Mouse (Mus musculus) neural tube, embryonic 14.5 days (tissue): ENCODE measurements around the gene Card11. TPM values are rescaled to one million over a fixed set of nuclear protein-coding genes. Genes with fewer than 3 reads are reported as not detected.

Source experiments
- ATAC-seq: fragments of 200-750 bp; cut with Nextera tagmentation; 2 replicates; pipeline ENCODE4 v1.8.0; 2017; ENCODE audit warnings: low read depth, mild to moderate bottlenecking, moderate TSS enrichment, moderate library complexity
- H3K27ac ChIP-seq: fragments of 300-500 bp; sonication (generic); 2 replicates; pipeline ENCODE4 v1.5.1; 2014; ENCODE audit warnings: low read depth, mild to moderate bottlenecking, control low read depth, low read length, moderate library complexity, mixed read lengths
- H3K27me3 ChIP-seq: fragments of 300-500 bp; sonication (generic); 2 replicates; pipeline ENCODE4 v1.6.1; 2014; ENCODE audit warnings: low read length; ENCODE audit not compliant: control insufficient read depth, insufficient read depth
- H3K36me3 ChIP-seq: fragments of 300-500 bp; sonication (generic); 2 replicates; pipeline ENCODE4 v1.6.1; 2014; ENCODE audit warnings: low read length, mixed read lengths; ENCODE audit not compliant: control insufficient read depth, insufficient read depth
- H3K4me1 ChIP-seq: fragments of 300-500 bp; sonication (generic); 2 replicates; pipeline ENCODE4 v1.6.1; 2014; ENCODE audit warnings: low read length; ENCODE audit not compliant: control insufficient read depth, insufficient read depth
- H3K4me2 ChIP-seq: fragments of 300-500 bp; sonication (generic); 2 replicates; pipeline ENCODE4 v1.6.1; 2014; ENCODE audit warnings: mild to moderate bottlenecking, low read depth, low read length, control low read depth
- H3K4me3 ChIP-seq: fragments of 300-500 bp; sonication (generic); 2 replicates; pipeline ENCODE4 v1.5.1; 2014; ENCODE audit warnings: low read depth, low read length, control low read depth, mixed read lengths
- H3K9ac ChIP-seq: fragments of 300-500 bp; sonication (generic); replicated peaks from 2 replicates; pipeline ENCODE4 v1.6.1; 2014; ENCODE audit warnings: low read depth, mild to moderate bottlenecking, control low read depth, low read length, mixed read lengths
- H3K9me3 ChIP-seq: fragments of 300-500 bp; sonication (generic); 2 replicates; pipeline ENCODE4 v1.6.1; 2016; ENCODE audit warnings: low read length; ENCODE audit not compliant: control insufficient read depth
- WGBS: fragments of 180-500 bp; shearing (Covaris S2); extraction: QIAGEN DNeasy Blood & Tissue Kit; methylation state at CpG from one replicate; pipeline ENCODE4 v1.1.7; 2014; 5-methylcytosine and 5-hydroxymethylcytosine counted together
- polyA plus RNA-seq: library from polyadenylated mRNA; unstranded; fragments of >200 nt; fragmentation: Nextera tagmentation; extraction: Ambion mirVana; gene quantifications from 2 replicates; pipeline ENCODE4 v1.2.1, GENCODE M21; 2014

Card11 gene
- polyA plus RNA-seq, 1 experiment from 2014 or later, result 0.17 TPM

DNA sequence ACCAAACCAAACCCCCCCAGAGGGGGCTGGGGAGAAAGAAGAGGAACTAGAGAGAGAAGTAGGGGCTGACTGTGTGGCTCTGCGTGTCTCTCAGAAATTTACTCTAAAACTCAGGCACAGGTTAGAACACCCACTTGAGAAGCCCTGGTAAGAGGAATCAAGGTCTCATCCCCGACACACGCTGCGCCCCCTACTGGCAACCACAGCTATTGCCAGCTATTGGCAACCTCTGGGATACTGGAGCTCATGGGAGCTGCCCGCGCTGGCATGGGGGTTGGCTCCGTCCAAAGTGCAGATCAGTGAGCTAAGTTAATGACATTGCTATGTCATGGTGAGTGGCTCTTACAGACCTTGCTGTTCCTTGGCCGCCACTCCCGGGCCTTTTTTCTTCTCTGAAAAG, 37.4 kb downstream of the Card11 start:
- no peak overlapping the region for H3K27ac ChIP-seq
- H3K9me3 ChIP-seq, result no peaks in the 10 kb centered on the region
- no peak overlapping the region for H3K9ac ChIP-seq
- no peaks in the 10 kb centered on the region for H3K4me1 ChIP-seq
- ATAC-seq, result no peak
- no peaks in the 10 kb centered on the region for H3K27me3 ChIP-seq
- no peaks in the 10 kb centered on the region for H3K36me3 ChIP-seq
- WGBS, result 38% methylated on average over 9 of the region's 9 CpGs
- no peak overlapping the region for H3K4me2 ChIP-seq
- no peak overlapping the region for H3K4me3 ChIP-seq

DNA sequence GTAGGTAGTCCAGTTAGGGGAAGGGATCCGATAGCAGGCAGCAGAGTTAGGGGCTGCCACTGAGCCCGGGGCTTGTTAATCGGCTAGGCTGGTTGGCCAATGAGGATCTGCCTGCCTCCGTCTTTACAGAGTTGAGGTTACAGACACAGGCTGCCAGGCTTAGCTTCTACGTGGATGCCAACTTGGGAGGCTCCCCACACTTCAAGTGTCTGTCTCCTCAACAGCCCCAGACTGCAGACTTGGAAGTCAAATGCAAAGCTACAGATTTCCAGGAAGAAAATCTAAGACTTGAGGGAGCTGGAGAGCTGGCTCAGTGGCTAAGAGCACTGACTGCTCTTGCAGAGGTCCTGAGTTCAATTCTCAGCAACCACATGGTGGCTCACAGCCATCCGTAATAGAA, 39.6 kb downstream of the Card11 start:
- H3K36me3 ChIP-seq, result no peaks in the 10 kb centered on the region
- no peaks in the 10 kb centered on the region for H3K9me3 ChIP-seq
- ATAC-seq, result no peak
- no peak overlapping the region for H3K27ac ChIP-seq
- 77% methylated on average over 6 of the region's 6 CpGs for WGBS
- no peak overlapping the region for H3K4me3 ChIP-seq
- H3K4me2 ChIP-seq, result no peak overlapping the region
- no peak overlapping the region for H3K9ac ChIP-seq
- H3K4me1 ChIP-seq, result no peaks in the 10 kb centered on the region
- H3K27me3 ChIP-seq, result no peaks in the 10 kb centered on the region

DNA sequence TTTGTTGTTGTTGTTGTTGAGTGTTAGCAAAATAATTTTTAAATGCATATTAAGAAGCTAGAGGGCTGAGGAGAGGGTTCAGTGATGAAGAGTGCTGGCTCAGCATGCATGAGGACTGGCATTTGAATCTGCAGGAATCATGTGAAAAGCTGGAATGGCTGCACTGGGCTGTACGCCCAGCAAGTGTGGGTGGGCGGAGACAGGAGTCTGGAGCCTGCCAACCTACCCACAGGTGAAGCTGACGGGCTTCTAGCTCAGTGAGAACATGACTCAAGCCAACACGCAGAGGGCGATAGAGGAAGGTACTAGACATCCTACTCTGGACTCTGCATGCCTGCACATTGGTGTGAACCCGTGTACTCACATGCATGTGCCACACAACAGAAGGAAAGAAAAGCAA, 41.2 kb downstream of the Card11 start:
- no peaks in the 10 kb centered on the region for H3K9me3 ChIP-seq
- no peak overlapping the region for H3K27ac ChIP-seq
- no peak overlapping the region for H3K9ac ChIP-seq
- H3K4me2 ChIP-seq, result no peak overlapping the region
- no peak overlapping the region for H3K4me3 ChIP-seq
- 86% methylated on average over 6 of the region's 6 CpGs for WGBS
- no peaks in the 10 kb centered on the region for H3K27me3 ChIP-seq
- H3K4me1 ChIP-seq, result no peaks in the 10 kb centered on the region
- ATAC-seq, result no peak
- H3K36me3 ChIP-seq, result no peaks in the 10 kb centered on the region

DNA sequence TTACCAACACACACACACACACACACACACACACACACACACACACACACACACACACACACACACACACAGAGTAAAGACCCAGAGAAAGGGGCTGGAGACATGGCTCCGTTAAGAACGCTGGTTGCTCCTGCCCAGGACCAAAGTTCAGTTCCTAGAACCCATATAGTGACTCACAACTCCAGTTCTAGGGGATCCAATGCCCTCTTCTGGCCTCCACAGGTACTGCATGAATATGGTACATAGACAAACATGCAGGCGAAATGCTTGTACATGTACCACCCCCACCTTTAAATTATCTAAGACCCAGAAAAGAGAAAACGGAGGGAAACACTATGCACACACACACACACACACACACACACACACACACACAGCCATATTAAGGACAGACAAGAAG, 43.3 kb downstream of the Card11 start:
- no peaks in the 10 kb centered on the region for H3K36me3 ChIP-seq
- no peaks in the 10 kb centered on the region for H3K9me3 ChIP-seq
- H3K27me3 ChIP-seq, result no peaks in the 10 kb centered on the region
- no peak overlapping the region for H3K9ac ChIP-seq
- H3K4me3 ChIP-seq, result no peak overlapping the region
- no peak for ATAC-seq
- H3K27ac ChIP-seq, result no peak overlapping the region
- H3K4me1 ChIP-seq, result no peaks in the 10 kb centered on the region
- H3K4me2 ChIP-seq, result no peak overlapping the region
- WGBS, result 90% methylated on average over 4 of the region's 4 CpGs

GRCm38 (mm10) chr5:140955666-140956065, 44.7 kb downstream of the Card11 start:
- Histone ChIP-seq H3K36me3 (no peaks in the 10 kb centered on the region), H3K4me2 (no peak overlapping the region), H3K27me3 (no peaks in the 10 kb centered on the region), H3K4me1 (no peaks in the 10 kb centered on the region), H3K4me3 (no peak overlapping the region), H3K9ac (no peak overlapping the region), H3K9me3 (no peaks in the 10 kb centered on the region), H3K27ac (no peak overlapping the region)
- no peak for ATAC-seq
- 91% methylated on average over 1 of the region's 1 CpGs for WGBS

- H3K4me3 ChIP-seq, result no peak overlapping the region
- 77% methylated on average over 5 of the region's 5 CpGs for WGBS
- no peaks in the 10 kb centered on the region for H3K27me3 ChIP-seq
- H3K9ac ChIP-seq, result no peak overlapping the region
- no peaks in the 10 kb centered on the region for H3K4me1 ChIP-seq
- no peak overlapping the region for H3K27ac ChIP-seq
- H3K36me3 ChIP-seq, result no peaks in the 10 kb centered on the region
- no peak overlapping the region for H3K4me2 ChIP-seq
- ATAC-seq, result no peak
- no peaks in the 10 kb centered on the region for H3K9me3 ChIP-seq
Measured at GRCm38 (mm10) chr5:140951801-140952200, 48.6 kb downstream of the Card11 start.

DNA sequence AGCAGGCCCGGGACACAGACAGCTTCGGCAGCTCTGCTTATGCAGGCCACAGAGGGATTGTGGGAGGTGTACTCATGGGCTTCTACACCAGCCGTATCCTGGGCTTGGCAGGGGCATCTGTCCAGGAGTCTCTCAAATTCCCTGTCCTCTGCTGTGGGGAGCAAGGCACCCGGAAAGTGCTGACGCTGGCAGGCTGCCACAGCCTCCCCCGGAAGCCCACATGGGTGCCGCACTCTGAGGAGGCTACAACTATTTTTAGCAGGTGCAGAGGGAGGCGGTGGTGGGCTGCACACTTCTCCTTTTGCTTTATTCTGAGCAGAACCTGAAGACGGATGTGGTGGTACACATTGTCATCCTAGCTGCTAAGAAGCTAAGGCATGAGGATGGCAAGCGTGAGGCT, 52.4 kb downstream of the Card11 start:
- H3K4me1 ChIP-seq, result no peaks in the 10 kb centered on the region
- H3K9ac ChIP-seq, result no peak overlapping the region
- 75% methylated on average over 10 of the region's 10 CpGs for WGBS
- H3K27ac ChIP-seq, result no peak overlapping the region
- no peak for ATAC-seq
- no peak overlapping the region for H3K4me2 ChIP-seq
- no peaks in the 10 kb centered on the region for H3K27me3 ChIP-seq
- H3K4me3 ChIP-seq, result no peak overlapping the region
- H3K36me3 ChIP-seq, result no peaks in the 10 kb centered on the region
- H3K9me3 ChIP-seq, result no peaks in the 10 kb centered on the region

DNA sequence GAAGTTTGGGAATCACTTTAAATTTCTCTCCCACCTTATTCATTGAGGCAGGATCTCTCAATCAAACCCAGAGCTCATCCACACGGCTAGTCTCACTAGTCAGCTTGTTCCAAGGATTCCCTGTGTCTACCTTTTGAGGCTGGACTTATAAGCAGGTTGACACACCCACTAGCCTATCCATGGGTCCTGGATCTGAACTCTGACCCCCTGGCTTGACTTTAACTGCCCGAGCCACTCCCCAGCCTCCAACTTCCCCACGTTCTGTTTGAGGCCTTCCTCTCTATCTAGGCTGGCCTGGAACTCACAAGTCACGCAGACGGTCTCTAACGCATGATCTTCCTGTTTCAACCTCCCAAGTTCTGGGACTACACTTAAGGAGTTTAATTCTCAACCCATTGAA, 54.3 kb downstream of the Card11 start:
- no peaks in the 10 kb centered on the region for H3K4me1 ChIP-seq
- H3K27me3 ChIP-seq, result no peaks in the 10 kb centered on the region
- no peak for ATAC-seq
- no peak overlapping the region for H3K4me3 ChIP-seq
- H3K9ac ChIP-seq, result no peak overlapping the region
- no peaks in the 10 kb centered on the region for H3K9me3 ChIP-seq
- WGBS, result 89% methylated on average over 6 of the region's 6 CpGs
- H3K27ac ChIP-seq, result no peak overlapping the region
- H3K36me3 ChIP-seq, result no peaks in the 10 kb centered on the region
- no peak overlapping the region for H3K4me2 ChIP-seq

GRCm38 (mm10) chr5:140944382-140945125, 55.8 kb downstream of the Card11 start:
- ATAC-seq, result no peak
- Histone ChIP-seq H3K4me2 (no peak overlapping the region), H3K4me3 (no peak overlapping the region), H3K9me3 (no peaks in the 10 kb centered on the region), H3K27ac (no peak overlapping the region), H3K36me3 (no peaks in the 10 kb centered on the region), H3K4me1 (peaks cover 5% of the 10 kb centered on the region; the same call in 1 of the 2 replicates), H3K27me3 (no peaks in the 10 kb centered on the region), H3K9ac (no peak overlapping the region)
- 77% methylated on average over 17 of the region's 18 CpGs for WGBS
